Comparison of ENCODE assay signal across 8 mouse cellular contexts in the genomic region with DNA sequence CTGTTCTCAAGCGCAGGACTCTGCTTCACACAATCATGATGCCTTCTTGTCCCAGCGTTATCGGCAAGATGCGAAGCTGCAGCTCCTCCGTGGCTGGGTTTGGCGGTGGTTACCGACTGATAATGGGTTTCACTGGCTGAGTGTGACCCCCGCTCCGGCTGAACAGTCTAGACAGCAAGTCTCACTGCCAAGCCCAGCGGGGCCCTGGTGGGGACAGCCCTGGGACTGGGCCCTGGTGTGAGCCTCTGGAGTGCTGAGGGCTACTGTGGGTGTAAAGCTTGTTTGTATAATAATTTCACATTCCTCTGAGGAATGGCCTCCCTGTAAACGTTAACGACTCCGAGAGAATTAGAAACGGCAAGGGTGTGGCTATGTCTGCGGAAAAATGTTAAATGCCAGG. TPM values are rescaled to one million over a fixed set of nuclear protein-coding genes. Genes with fewer than 3 reads are reported as not detected.
DNase-seq lines count a peak whose midpoint lies in the region; ATAC-seq and TF ChIP-seq lines count a peak whose summit lies in the region.
"Had no signal": no experiment of that assay in that cellular context is flagged by ENCODE, and none has a peak within 500 bp of the region (broad histone marks: within the 10 kb centered on the region; RNA-seq: fewer than 3 reads in every experiment).

No protein-coding gene starts in this region.

- no peak for TF ChIP-seq CTCF in kidney, adult 2 months (conservative IDR thresholded peaks at IDR 0.05; ENCODE audit: insufficient read depth, insufficient read length, low read depth, low read length)

- H3K4me2 ChIP-seq in liver, embryonic 12.5 days: peak overlapping the region; percentile 71
- no peak overlapping the region for H3K4me2 ChIP-seq in neural tube, embryonic 15.5 days

- peak overlapping the region; percentile 62 for H3K9ac ChIP-seq in ES-E14 (ENCODE audit: insufficient read depth, low read depth, low read length, poor library complexity, severe bottlenecking)
- H3K9ac ChIP-seq in liver, embryonic 12.5 days: peak overlapping the region; percentile 68
- H3K9ac ChIP-seq in neural tube, embryonic 15.5 days (replicated peaks): no peak overlapping the region; the same call in 1 of the 2 replicates

- TF ChIP-seq POLR2A in kidney, adult 2 months (IDR thresholded peaks at IDR 0.05; ENCODE audit: low read depth, low read length): no peak

- no peak overlapping the region for H3K4me3 ChIP-seq in kidney, adult 2 months (ENCODE audit: insufficient read depth, low read depth, low read length)
- H3K4me3 ChIP-seq in ES-E14 (ENCODE audit: insufficient read depth in 1 of 2, low read depth in 1 of 2, low read length in 2 of 2, poor library complexity in 1 of 2, severe bottlenecking in 1 of 2): peak overlapping the region; percentile 32 to 43; a peak in 3 of 4 replicates
- peak overlapping the region; percentile 52 for H3K4me3 ChIP-seq in brown adipose tissue, adult 24 weeks (ENCODE audit: insufficient read depth, low read depth, low read length)
- H3K4me3 ChIP-seq in liver, embryonic 12.5 days: peak overlapping the region; percentile 42
- H3K4me3 ChIP-seq in neural tube, embryonic 15.5 days (replicated peaks): no peak overlapping the region

- no peaks in the 10 kb centered on the region for H3K36me3 ChIP-seq in kidney, adult 2 months (ENCODE audit: control insufficient read depth, insufficient read depth, low read length)
- no peaks in the 10 kb centered on the region for H3K36me3 ChIP-seq in ES-E14 (ENCODE audit: control insufficient read depth, insufficient read depth, low read length, poor library complexity, severe bottlenecking)
- H3K36me3 ChIP-seq in liver, embryonic 12.5 days: no peaks in the 10 kb centered on the region
- no peaks in the 10 kb centered on the region for H3K36me3 ChIP-seq in neural tube, embryonic 15.5 days

- peaks cover 4% of the 10 kb centered on the region; the same call in 1 of the 2 replicates for H3K4me1 ChIP-seq in kidney, adult 2 months (ENCODE audit: control insufficient read depth, insufficient read depth, low read length)
- H3K4me1 ChIP-seq in ES-E14 (ENCODE audit: control insufficient read depth in 2 of 2, insufficient read depth in 2 of 2, low read length in 2 of 2, poor library complexity in 1 of 2): peaks cover 4 to 11% of the 10 kb centered on the region in 2 experiments; a peak in 3 of 4 replicates
- H3K4me1 ChIP-seq in brown adipose tissue, adult 24 weeks (ENCODE audit: control insufficient read depth, insufficient read depth, insufficient read length, low read length): peaks cover 3% of the 10 kb centered on the region
- H3K4me1 ChIP-seq in liver, embryonic 12.5 days: peaks cover 94% of the 10 kb centered on the region
- H3K4me1 ChIP-seq in neural tube, embryonic 15.5 days: 0 out of 2 replicates have a peak, but pooled peaks cover 4% of the 10 kb centered on the region

- in situ Hi-C loops in ES-E14 (cut with MboI; ENCODE audit: low sequenced_read_pairs in 2 of 2, unreplicated experiment in 2 of 2): loop anchor here in 1 of 2 experiments (25.0 kb wide), 1 partner anchor 167 kb away; no protein-coding TSS in a partner anchor

- ATAC-seq in liver, embryonic 12.5 days: peak; percentile 74
- no peak for ATAC-seq in neural tube, embryonic 15.5 days (ENCODE audit: low FRiP score)
- no peak for ATAC-seq in activated CD4-positive, CD25-positive, alpha-beta regulatory T cell, adult 4 months

- no peaks in the 10 kb centered on the region for H3K27me3 ChIP-seq in kidney, adult 2 months (replicated peaks; ENCODE audit: control insufficient read depth, insufficient read depth, low read length)
- no peaks in the 10 kb centered on the region for H3K27me3 ChIP-seq in liver, embryonic 12.5 days (replicated peaks)
- no peaks in the 10 kb centered on the region for H3K27me3 ChIP-seq in neural tube, embryonic 15.5 days (replicated peaks)

- no peaks in the 10 kb centered on the region for H3K9me3 ChIP-seq in ES-E14 (ENCODE audit: control insufficient read depth, insufficient read depth, low read depth, low read length)
- H3K9me3 ChIP-seq in liver, embryonic 12.5 days (replicated peaks): no peaks in the 10 kb centered on the region
- H3K9me3 ChIP-seq in neural tube, embryonic 15.5 days (replicated peaks): no peaks in the 10 kb centered on the region

- DNase-seq in kidney, postnatal 4 days: peak; percentile 25 to 28
- no peak for DNase-seq in kidney, adult 2 months
- DNase-seq in ES-E14 (ENCODE audit: low read depth, low spot score): peak; percentile 52
- DNase-seq: kidney, postnatal 25 days had no signal

- no peak overlapping the region for H3K27ac ChIP-seq in kidney, adult 2 months (ENCODE audit: insufficient read depth, low read depth, low read length)
- peak overlapping the region; percentile 90 for H3K27ac ChIP-seq in ES-E14 (ENCODE audit: insufficient read depth, low read depth, low read length, poor library complexity, severe bottlenecking)
- H3K27ac ChIP-seq in brown adipose tissue, adult 24 weeks (replicated peaks; ENCODE audit: low read depth, low read length): peak overlapping the region; percentile 76
- H3K27ac ChIP-seq in liver, embryonic 12.5 days: peak overlapping the region; percentile 97
- no peak overlapping the region for H3K27ac ChIP-seq in neural tube, embryonic 15.5 days (replicated peaks)

- 69% methylated on average over 15 of the region's 15 CpGs for WGBS in kidney, adult 2 months
- 25% methylated on average over 15 of the region's 15 CpGs for WGBS in liver, embryonic 12.5 days (ENCODE audit: insufficient replicate concordance)
- WGBS in neural tube, embryonic 15.5 days: 63% methylated on average over 15 of the region's 15 CpGs

TF ChIP-seq in ES-E14, 5 proteins besides CTCF, POLR2A, EP300 and RAD21:
- no peak for TF ChIP-seq HCFC1 (IDR thresholded peaks at IDR 0.05; ENCODE audit: borderline replicate concordance, insufficient read depth, low read length)
- TF ChIP-seq MAFK (IDR thresholded peaks at IDR 0.05; ENCODE audit: insufficient read depth, low read depth, low read length): no peak
- TF ChIP-seq ZNF384 (IDR thresholded peaks at IDR 0.05; ENCODE audit: low read depth, low read length): no peak
- TF ChIP-seq ZC3H11A (IDR thresholded peaks at IDR 0.05; ENCODE audit: borderline replicate concordance, low read depth, low read length): no peak
- TF ChIP-seq CHD2 (IDR thresholded peaks at IDR 0.05; ENCODE audit: low read depth, low read length): no peak

RNA-seq across cellular contexts. Expression of a gene that starts 19.1 kb away (rescaled TPM):
- polyA plus RNA-seq in kidney, adult 2 months (2012; rRNA removed): 33.9 and 37.3 TPM in 2 replicates
- total RNA-seq in ES-E14 (2012; rRNA removed): 46.1 and 66.6 TPM in 2 replicates
- polyA plus RNA-seq in brown adipose tissue, adult 24 weeks (2012; ENCODE audit: insufficient read depth, insufficient read length, missing spikeins): 24.7 and 26.5 TPM in 2 replicates
- polyA plus RNA-seq in liver, embryonic 12.5 days (2016; fragmentation: Nextera tagmentation; extraction: Ambion mirVana): 76.7 and 78.3 TPM in 2 replicates
- polyA plus RNA-seq in neural tube, embryonic 15.5 days (2015; fragmentation: Nextera tagmentation; extraction: Ambion mirVana): 26.6 and 36.5 TPM in 2 replicates
- 10 to 100 TPM; 37.1 to 42.3 TPM for polyA plus RNA-seq in activated CD4-positive, CD25-positive, alpha-beta regulatory T cell, adult 4 months (2017; shearing (Covaris generic))

RNA-seq across cellular contexts. Expression of a gene that starts 49.1 kb away (rescaled TPM):
- polyA plus RNA-seq in kidney, adult 2 months (2012; rRNA removed): not detected in 2 replicates
- total RNA-seq in ES-E14 (2012; rRNA removed): not detected in 2 replicates
- polyA plus RNA-seq in brown adipose tissue, adult 24 weeks (2012; ENCODE audit: insufficient read depth, insufficient read length, missing spikeins): not detected in 2 replicates
- polyA plus RNA-seq in liver, embryonic 12.5 days (2016; fragmentation: Nextera tagmentation; extraction: Ambion mirVana): not detected in 2 replicates
- polyA plus RNA-seq in neural tube, embryonic 15.5 days (2015; fragmentation: Nextera tagmentation; extraction: Ambion mirVana): not detected in 2 replicates
- polyA plus RNA-seq in activated CD4-positive, CD25-positive, alpha-beta regulatory T cell, adult 4 months (2017; shearing (Covaris generic)): not detected

RNA-seq across cellular contexts. Expression of a gene that starts 51.9 kb away (rescaled TPM):
- not detected in 2 replicates for polyA plus RNA-seq in kidney, adult 2 months (2012; rRNA removed)
- total RNA-seq in ES-E14 (2012; rRNA removed): not detected in 2 replicates
- not detected in 2 replicates for polyA plus RNA-seq in brown adipose tissue, adult 24 weeks (2012; ENCODE audit: insufficient read depth, insufficient read length, missing spikeins)
- not detected in 2 replicates for polyA plus RNA-seq in liver, embryonic 12.5 days (2016; fragmentation: Nextera tagmentation; extraction: Ambion mirVana)
- 10.5 TPM in 1 of 2 replicates, not detected in the other for polyA plus RNA-seq in neural tube, embryonic 15.5 days (2015; fragmentation: Nextera tagmentation; extraction: Ambion mirVana)
- under 1 TPM in 1 of 2 experiments, not detected in 1; 0.81 TPM for polyA plus RNA-seq in activated CD4-positive, CD25-positive, alpha-beta regulatory T cell, adult 4 months (2017; shearing (Covaris generic))

Comparison
In these comparisons a context has a peak if more than half of its experiments do, and no peak if none do; other contexts are left out.
1. H3K27ac ChIP-seq: peak in ES-E14 (single experiment), brown adipose tissue, adult 24 weeks (single experiment) and liver, embryonic 12.5 days (single experiment); none in kidney, adult 2 months (single experiment) and neural tube, embryonic 15.5 days (single experiment).
2. H3K4me3 ChIP-seq: peak in ES-E14 (2 of 2), brown adipose tissue, adult 24 weeks (single experiment) and liver, embryonic 12.5 days (single experiment); none in kidney, adult 2 months (single experiment) and neural tube, embryonic 15.5 days (single experiment).